In the genomic region with DNA sequence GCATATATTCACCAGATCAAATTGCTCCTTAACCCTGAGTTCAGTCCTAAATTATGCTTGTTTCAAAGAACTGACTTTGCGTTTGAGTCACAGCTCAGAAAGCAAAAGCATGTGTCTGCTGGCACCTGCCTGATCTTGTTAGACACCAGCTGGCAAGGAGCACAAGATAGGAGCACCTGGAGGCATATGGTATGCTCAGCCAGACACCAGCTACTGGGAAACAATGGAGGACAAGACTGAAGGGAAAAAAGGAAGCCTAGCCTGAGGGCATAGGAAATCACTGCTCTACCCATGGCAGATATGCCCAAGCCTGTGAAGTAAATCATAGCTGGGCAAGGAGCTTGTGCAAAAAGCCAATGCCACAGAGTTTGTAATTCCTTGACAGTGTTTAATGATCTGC, we compare ENCODE assay signal across 21 mouse cellular contexts.
A peak's percentile ranks its signal among the peaks of the same experiment; 100 is the strongest.
DNase-seq lines count a peak whose midpoint lies in the region; ATAC-seq lines count a peak whose summit lies in the region.
"Had no signal": no experiment of that assay in that cellular context is flagged by ENCODE, and none has a peak within 500 bp of the region (broad histone marks: within the 10 kb centered on the region; RNA-seq: fewer than 3 reads in every experiment).

No protein-coding gene starts in this region.

- no peak overlapping the region for H3K4me3 ChIP-seq in embryonic facial prominence, embryonic 14.5 days (ENCODE audit: low read depth, low read length)
- H3K4me3 ChIP-seq in embryonic facial prominence, embryonic 10.5 days = no peak overlapping the region
- H3K4me3 ChIP-seq: erythroblast, embryonic 14.5 days; forebrain, embryonic 15.5 days; heart, adult 2 months; lung, embryonic 15.5 days; midbrain, embryonic 12.5 days had no signal

- H3K36me3 ChIP-seq in embryonic facial prominence, embryonic 14.5 days (ENCODE audit: control insufficient read depth, insufficient read depth, low read length) = no peaks in the 10 kb centered on the region
- no peaks in the 10 kb centered on the region for H3K36me3 ChIP-seq in embryonic facial prominence, embryonic 10.5 days (replicated peaks)
- H3K36me3 ChIP-seq: forebrain, embryonic 15.5 days; lung, embryonic 15.5 days; midbrain, embryonic 12.5 days had no signal

- no peak overlapping the region for H3K27ac ChIP-seq in embryonic facial prominence, embryonic 14.5 days (replicated peaks; ENCODE audit: low read depth, low read length)
- H3K27ac ChIP-seq in embryonic facial prominence, embryonic 10.5 days (replicated peaks) = no peak overlapping the region
- H3K27ac ChIP-seq: forebrain, embryonic 15.5 days; heart, adult 2 months; liver, embryonic 14.5 days; lung, embryonic 15.5 days; macrophage; midbrain, embryonic 12.5 days had no signal

- H3K4me2 ChIP-seq in embryonic facial prominence, embryonic 14.5 days (ENCODE audit: low read depth, low read length) = no peak overlapping the region
- H3K4me2 ChIP-seq: forebrain, embryonic 15.5 days; lung, embryonic 15.5 days; midbrain, embryonic 12.5 days had no signal

- DNase-seq in embryonic facial prominence, embryonic 14.5 days (ENCODE audit: low spot score) = peak; percentile 42
- no peak for DNase-seq in embryonic facial prominence, embryonic 10.5 days (ENCODE audit: low spot score)
- peak; percentile 73 for DNase-seq in brain, adult 2 months (ENCODE audit: low read depth, low spot score)
- peak; percentile 47 to 60 for DNase-seq in cerebellum, adult 18-20 months
- peak; percentile 47 to 65 for DNase-seq in cerebellum, postnatal 25 days
- DNase-seq in layer of hippocampus, postnatal 14 days (ENCODE audit: low spot score in 2 of 2) = no peak
- DNase-seq in kidney, postnatal 4 days = no peak
- DNase-seq: heart, adult 2 months; heart, postnatal 4 days; kidney, adult 11 months; layer of hippocampus, postnatal 36 days; thymus, postnatal 14 days had no signal

- H3K9ac ChIP-seq in embryonic facial prominence, embryonic 14.5 days (ENCODE audit: low read depth, low read length) = no peak overlapping the region
- H3K9ac ChIP-seq: forebrain, embryonic 15.5 days; liver, embryonic 14.5 days; lung, embryonic 15.5 days; midbrain, embryonic 12.5 days had no signal

- no peaks in the 10 kb centered on the region for H3K27me3 ChIP-seq in embryonic facial prominence, embryonic 14.5 days (replicated peaks; ENCODE audit: control insufficient read depth, insufficient read depth, low read length)
- no peaks in the 10 kb centered on the region for H3K27me3 ChIP-seq in embryonic facial prominence, embryonic 10.5 days (replicated peaks; ENCODE audit: low read depth, poor library complexity, severe bottlenecking)
- H3K27me3 ChIP-seq: CH12.LX; forebrain, embryonic 15.5 days; lung, embryonic 15.5 days; midbrain, embryonic 12.5 days had no signal

- ATAC-seq in embryonic facial prominence, embryonic 14.5 days (ENCODE audit: low read depth) = peak; percentile 57; the same call in 1 of the 2 replicates
- no peak for ATAC-seq in erythroblast, adult 5-6 weeks (replicated peaks; ENCODE audit: low FRiP score, poor library complexity, severe bottlenecking)
- ATAC-seq: forebrain, embryonic 15.5 days; hindbrain, embryonic 16.5 days had no signal

- no peaks in the 10 kb centered on the region for H3K9me3 ChIP-seq in embryonic facial prominence, embryonic 14.5 days (ENCODE audit: control insufficient read depth, low read length)
- H3K9me3 ChIP-seq in embryonic facial prominence, embryonic 10.5 days = no peaks in the 10 kb centered on the region
- H3K9me3 ChIP-seq: forebrain, embryonic 15.5 days; lung, embryonic 15.5 days; midbrain, embryonic 12.5 days had no signal

- WGBS in embryonic facial prominence, embryonic 14.5 days = 50% methylated on average over 1 of the region's 1 CpGs
- WGBS in embryonic facial prominence, embryonic 10.5 days = 62% methylated on average over 1 of the region's 1 CpGs

- no peaks in the 10 kb centered on the region; the same call in 1 of the 2 replicates for H3K4me1 ChIP-seq in embryonic facial prominence, embryonic 14.5 days (ENCODE audit: control insufficient read depth, insufficient read depth, low read length)
- H3K4me1 ChIP-seq in embryonic facial prominence, embryonic 10.5 days = peaks cover 7% of the 10 kb centered on the region; the same call in 1 of the 2 replicates
- H3K4me1 ChIP-seq: forebrain, embryonic 15.5 days; lung, embryonic 15.5 days; midbrain, embryonic 12.5 days had no signal

Comparison
In these comparisons a context has a peak if more than half of its experiments do, and no peak if none do; other contexts are left out.
1. DNase-seq: peak in embryonic facial prominence, embryonic 14.5 days (single experiment), brain, adult 2 months (single experiment), cerebellum, adult 18-20 months (2 of 2) and cerebellum, postnatal 25 days (2 of 2); none in embryonic facial prominence, embryonic 10.5 days (single experiment), layer of hippocampus, postnatal 14 days (0 of 2) and kidney, postnatal 4 days (0 of 2).